In the genomic region with DNA sequence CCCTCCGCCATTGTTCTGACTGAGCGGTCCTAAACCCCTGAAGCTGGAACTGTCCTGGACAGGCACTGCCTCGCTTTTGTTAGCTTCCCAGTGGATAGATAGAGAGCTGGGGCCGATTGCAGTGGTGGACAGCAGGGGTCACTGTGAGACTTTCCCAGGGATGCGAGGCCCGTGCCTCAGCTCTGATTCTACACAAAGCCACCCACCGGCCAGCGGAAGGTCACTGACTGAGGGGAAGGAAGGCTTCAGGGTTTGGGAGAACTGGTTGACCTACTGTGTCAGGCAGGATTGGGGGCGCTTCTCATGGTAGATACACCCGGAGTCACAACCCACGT, we compare ENCODE assay signal across 8 mouse cellular contexts. TPM values are rescaled to one million over a fixed set of nuclear protein-coding genes. Genes with fewer than 3 reads are reported as not detected.
DNase-seq lines count a peak whose midpoint lies in the region; ATAC-seq and TF ChIP-seq lines count a peak whose summit lies in the region.

No protein-coding gene starts in this region.

- H3K9ac ChIP-seq in kidney, embryonic 14.5 days (ENCODE audit: low read depth, low read length), result no peak overlapping the region
- H3K9ac ChIP-seq in limb, embryonic 11.5 days (ENCODE audit: low read length), result no peak overlapping the region

- ATAC-seq in frontal cortex, adult (ENCODE audit: low TSS enrichment), result peak; percentile 48; the same call in 1 of the 2 replicates
- ATAC-seq in kidney, embryonic 14.5 days (ENCODE audit: low FRiP score, low TSS enrichment), result peak; percentile 50; the same call in 1 of the 2 replicates
- no peak for ATAC-seq in limb, embryonic 11.5 days (ENCODE audit: insufficient number of reproducible peaks, low FRiP score, low TSS enrichment, low read depth)
- no peak for ATAC-seq in erythroid progenitor cell, adult 5-6 weeks (replicated peaks; ENCODE audit: low FRiP score, poor library complexity, severe bottlenecking)

- no peak for TF ChIP-seq POLR2A in olfactory bulb, adult 2 months (IDR thresholded peaks at IDR 0.05; ENCODE audit: insufficient read depth, low read depth, low read length)

- H3K4me3 ChIP-seq in kidney, embryonic 14.5 days (ENCODE audit: low read length), result no peak overlapping the region
- H3K4me3 ChIP-seq in limb, embryonic 11.5 days (ENCODE audit: low read depth, low read length), result no peak overlapping the region
- H3K4me3 ChIP-seq in olfactory bulb, adult 2 months (ENCODE audit: insufficient read depth, low read depth, low read length), result no peak overlapping the region

- H3K36me3 ChIP-seq in kidney, embryonic 14.5 days (ENCODE audit: control insufficient read depth, insufficient read depth, low read length), result peaks cover 32% of the 10 kb centered on the region
- H3K36me3 ChIP-seq in limb, embryonic 11.5 days (ENCODE audit: control insufficient read depth, insufficient read depth, low read length), result peaks cover 2% of the 10 kb centered on the region; the same call in 1 of the 2 replicates

- peak; percentile 13 for DNase-seq in adrenal gland, adult 2 months
- no peak for DNase-seq in adrenal gland, adult 8-10 months
- DNase-seq in cerebellum, adult 9-11 months, result peak; percentile 65
- peak; percentile 73 for DNase-seq in limb, embryonic 11.5 days (ENCODE audit: low spot score)

- H3K4me1 ChIP-seq in kidney, embryonic 14.5 days (ENCODE audit: control insufficient read depth, insufficient read depth, low read length), result 0 out of 2 replicates have a peak, but pooled peaks cover 14% of the 10 kb centered on the region
- 0 out of 2 replicates have a peak, but pooled peaks cover 7% of the 10 kb centered on the region for H3K4me1 ChIP-seq in limb, embryonic 11.5 days (ENCODE audit: control insufficient read depth, insufficient read depth, low read length)
- H3K4me1 ChIP-seq in olfactory bulb, adult 2 months (ENCODE audit: control insufficient read depth, insufficient read depth, low read length), result peaks cover 2% of the 10 kb centered on the region

- peak; percentile 79 for TF ChIP-seq CTCF in olfactory bulb, adult 2 months (IDR thresholded peaks at IDR 0.05; ENCODE audit: insufficient read depth, low read depth, low read length)

- no peaks in the 10 kb centered on the region for H3K27me3 ChIP-seq in kidney, embryonic 14.5 days (ENCODE audit: control insufficient read depth, insufficient read depth, low read length)
- H3K27me3 ChIP-seq in limb, embryonic 11.5 days (ENCODE audit: control insufficient read depth, insufficient read depth, low read length), result no peaks in the 10 kb centered on the region

- WGBS in kidney, embryonic 14.5 days, result 38% methylated on average over 11 of the region's 11 CpGs
- 70% methylated on average over 11 of the region's 11 CpGs for WGBS in limb, embryonic 11.5 days
- 47% methylated on average over 11 of the region's 11 CpGs for WGBS in olfactory bulb, adult 2 months

- no peak overlapping the region for H3K4me2 ChIP-seq in kidney, embryonic 14.5 days (replicated peaks; ENCODE audit: low read depth, low read length)
- H3K4me2 ChIP-seq in limb, embryonic 11.5 days (ENCODE audit: low read depth, severe bottlenecking), result no peak overlapping the region

- peak overlapping the region; percentile 43; the same call in 1 of the 2 replicates for H3K27ac ChIP-seq in kidney, embryonic 14.5 days (ENCODE audit: low read depth, low read length)
- no peak overlapping the region for H3K27ac ChIP-seq in limb, embryonic 11.5 days (replicated peaks; ENCODE audit: low read depth, low read length)
- H3K27ac ChIP-seq in olfactory bulb, adult 2 months (ENCODE audit: insufficient read depth, low read depth, low read length), result no peak overlapping the region

- no peaks in the 10 kb centered on the region for H3K9me3 ChIP-seq in kidney, embryonic 14.5 days (ENCODE audit: control insufficient read depth, low read length)
- no peaks in the 10 kb centered on the region for H3K9me3 ChIP-seq in limb, embryonic 11.5 days (ENCODE audit: control insufficient read depth, low read length)

RNA-seq across cellular contexts. Expression of a gene that starts 29.8 kb away (rescaled TPM):
- total RNA-seq in adrenal gland, adult 2 months (2021), result 10 to 100 TPM; 24.9 to 27.0 TPM
- polyA plus RNA-seq in adrenal gland, adult 2 months (2012; rRNA removed), result 13.0 and 14.4 TPM in 2 replicates
- 10 to 100 TPM; 25.8 to 27.7 (median 27.3) TPM for total RNA-seq in adrenal gland, adult 8-10 months (2022)
- polyA plus RNA-seq in kidney, embryonic 14.5 days (2014; fragmentation: Nextera tagmentation; extraction: Ambion mirVana), result 17.9 and 20.9 TPM in 2 replicates
- polyA plus RNA-seq in limb, embryonic 11.5 days (2014; fragmentation: Nextera tagmentation; extraction: Ambion mirVana), result 22.5 and 24.2 TPM in 2 replicates
- not detected in 2 replicates for polyA plus RNA-seq in olfactory bulb, adult 2 months (2012; ENCODE audit: insufficient read depth, insufficient read length, low replicate concordance, missing spikeins)
- total RNA-seq in erythroid progenitor cell, adult 5-6 weeks (2015; ENCODE audit: low replicate concordance), result 2.9 TPM in 1 of 2 replicates, not detected in the other
- total RNA-seq in erythroid progenitor cell, adult 5-6 weeks (2017; ENCODE audit: low replicate concordance), result 3.9 and 4.5 TPM in 2 replicates

Comparison
In these comparisons a context has a peak if more than half of its experiments do, and no peak if none do; other contexts are left out.
1. ATAC-seq: peak in frontal cortex, adult (single experiment) and kidney, embryonic 14.5 days (single experiment); none in limb, embryonic 11.5 days (single experiment) and erythroid progenitor cell, adult 5-6 weeks (single experiment).
2. RNA of a gene that starts 29.8 kb away (polyA plus RNA-seq): 22.5 to 24.2 TPM in limb, embryonic 11.5 days, 17.9 to 20.9 TPM in kidney, embryonic 14.5 days and 13.0 to 14.4 TPM in adrenal gland, adult 2 months; not detected in olfactory bulb, adult 2 months; every median in the first group is over 10 times any median in the second.